8 mouse cellular contexts compared by ENCODE assay signal in genomic region chr17:70683561-70684167, GRCm38 (mm10).
DNase-seq lines count a peak whose midpoint lies in the region; ATAC-seq lines count a peak whose summit lies in the region.

No protein-coding gene starts in this region.

- H3K4me2 ChIP-seq in hindbrain, embryonic 14.5 days (replicated peaks): no peak overlapping the region

- DNase-seq in T-cell, adult 2 months (ENCODE audit: low spot score): peak; percentile 16
- peak; percentile 89 for DNase-seq in cerebellum, postnatal 14 days
- peak; percentile 83 to 89 for DNase-seq in frontal cortex, postnatal 36 days (ENCODE audit: low spot score in 2 of 2)
- DNase-seq in hindbrain, embryonic 14.5 days (ENCODE audit: low spot score): peak; percentile 84
- peak; percentile 79 to 83 for DNase-seq in layer of hippocampus, postnatal 36 days
- DNase-seq in mesoderm, embryonic 11.5 days (ENCODE audit: low read depth, low spot score): peak; percentile 88
- peak; percentile 81 for DNase-seq in right cerebral cortex, postnatal 25 days
- peak; percentile 62 for DNase-seq in yolk sac, embryonic 10.5 days (ENCODE audit: low spot score)

- no peaks in the 10 kb centered on the region for H3K36me3 ChIP-seq in hindbrain, embryonic 14.5 days (replicated peaks; ENCODE audit: control insufficient read depth, insufficient read depth)

- no peak overlapping the region for H3K9ac ChIP-seq in hindbrain, embryonic 14.5 days

- no peak overlapping the region for H3K4me3 ChIP-seq in hindbrain, embryonic 14.5 days (replicated peaks; ENCODE audit: low read length)

- peak; percentile 63 for ATAC-seq in hindbrain, embryonic 14.5 days (ENCODE audit: low FRiP score)

- 15% methylated on average over 15 of the region's 15 CpGs for WGBS in hindbrain, embryonic 14.5 days

- no peaks in the 10 kb centered on the region for H3K9me3 ChIP-seq in hindbrain, embryonic 14.5 days (ENCODE audit: control insufficient read depth, low read length)

- no peak overlapping the region for H3K27ac ChIP-seq in hindbrain, embryonic 14.5 days

- H3K27me3 ChIP-seq in hindbrain, embryonic 14.5 days (ENCODE audit: control insufficient read depth, insufficient read depth, low read length): no peaks in the 10 kb centered on the region

- no peaks in the 10 kb centered on the region for H3K4me1 ChIP-seq in hindbrain, embryonic 14.5 days (replicated peaks; ENCODE audit: control insufficient read depth, insufficient read depth, low read length)

Comparison
In these comparisons a context has a peak if more than half of its experiments do, and no peak if none do; other contexts are left out.
1. DNase-seq: peak in every context shown above with its lines; median percentile 89 in cerebellum, postnatal 14 days; 88 in mesoderm, embryonic 11.5 days; 86 in frontal cortex, postnatal 36 days; 84 in hindbrain, embryonic 14.5 days; 81 in layer of hippocampus, postnatal 36 days; 81 in right cerebral cortex, postnatal 25 days; 62 in yolk sac, embryonic 10.5 days; 16 in T-cell, adult 2 months.